Mouse (Mus musculus): ENCODE results near the gene Cbr3. TPM values are rescaled to one million over a fixed set of nuclear protein-coding genes. Genes with fewer than 3 reads are reported as not detected.

Gene Cbr3
- polyA plus RNA-seq, 1 experiment from 2014 or later = not detected

DNA sequence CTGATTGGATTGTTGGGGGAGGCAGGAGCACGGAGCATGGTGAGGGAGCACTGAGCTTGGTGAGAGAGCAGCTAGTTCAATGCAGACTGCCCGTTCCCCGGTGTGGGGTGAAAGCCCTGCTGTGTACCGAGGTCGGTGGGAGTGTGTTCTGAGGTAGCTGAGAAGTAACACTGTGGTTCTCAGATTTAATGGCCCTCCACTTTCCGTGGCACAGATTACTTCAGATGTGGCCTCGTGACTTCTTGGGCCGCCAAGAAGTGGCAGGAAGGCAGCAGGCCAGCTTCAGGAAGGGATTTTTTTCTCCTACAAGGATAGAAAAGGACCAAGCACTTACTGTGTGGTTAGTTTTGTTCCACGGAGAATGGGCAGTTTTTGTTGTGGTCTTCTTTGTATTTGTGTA, 45.7 kb downstream of the Cbr3 start:
- H3K4me3 ChIP-seq = no peak overlapping the region
- no peak overlapping the region for H3K9ac ChIP-seq
- no peak for ATAC-seq (ENCODE audit: insufficient number of reproducible peaks, low FRiP score)
- H3K27me3 ChIP-seq (replicated peaks) = no peaks in the 10 kb centered on the region
- H3K9me3 ChIP-seq (replicated peaks) = no peaks in the 10 kb centered on the region
- WGBS = 72% methylated on average over 9 of the region's 9 CpGs
- no peaks in the 10 kb centered on the region for H3K36me3 ChIP-seq
- H3K4me1 ChIP-seq (replicated peaks) = peaks cover 17% of the 10 kb centered on the region
- H3K4me2 ChIP-seq = no peak overlapping the region
- no peak overlapping the region for H3K27ac ChIP-seq (ENCODE audit: poor library complexity, severe bottlenecking)

DNA sequence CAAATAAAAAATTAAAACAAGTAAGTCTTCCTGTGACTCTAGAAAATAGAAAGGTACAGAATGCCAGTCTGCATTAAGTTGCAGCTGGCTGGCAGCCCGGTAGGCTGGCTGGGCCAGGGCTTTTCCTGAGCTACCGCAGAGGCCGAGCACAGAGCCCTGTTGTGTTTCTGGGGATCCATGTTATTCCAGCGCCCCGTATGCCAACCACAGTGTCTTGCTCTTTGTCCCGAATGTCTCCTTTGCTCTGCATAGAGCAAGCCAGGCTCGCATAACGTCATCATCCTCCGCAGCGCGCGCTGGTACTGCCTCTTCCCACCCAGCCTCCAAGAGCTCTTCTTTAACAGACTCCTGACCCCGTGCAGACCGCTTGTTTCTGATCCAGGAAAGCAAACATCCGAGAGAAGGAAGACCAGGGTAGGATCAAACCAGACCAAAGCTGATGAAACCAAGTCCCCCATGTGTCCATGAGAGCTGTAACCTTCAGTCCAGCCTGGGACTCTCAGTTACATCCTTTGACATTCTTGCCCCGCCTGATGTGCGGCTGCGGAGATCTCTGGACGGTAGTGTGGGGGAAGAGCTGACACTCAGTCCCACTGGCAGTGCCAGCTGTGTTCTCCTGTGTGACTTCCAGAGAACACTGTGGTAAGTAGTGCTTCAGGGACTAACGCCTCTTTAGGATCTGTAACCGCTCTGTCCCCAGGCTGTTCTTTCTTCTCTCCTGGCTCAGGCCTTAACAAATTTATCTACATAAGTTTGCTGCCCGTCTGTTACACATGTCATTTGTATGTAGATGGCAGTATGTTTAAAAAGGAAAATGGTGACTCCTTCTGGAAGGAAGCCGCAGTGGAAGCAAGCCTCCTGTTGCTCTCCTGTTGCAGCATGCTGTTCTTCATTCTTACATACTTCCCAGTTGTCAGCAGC, 47.0 kb downstream of the Cbr3 start:
- no peak for ATAC-seq (ENCODE audit: insufficient number of reproducible peaks, low FRiP score)

DNA sequence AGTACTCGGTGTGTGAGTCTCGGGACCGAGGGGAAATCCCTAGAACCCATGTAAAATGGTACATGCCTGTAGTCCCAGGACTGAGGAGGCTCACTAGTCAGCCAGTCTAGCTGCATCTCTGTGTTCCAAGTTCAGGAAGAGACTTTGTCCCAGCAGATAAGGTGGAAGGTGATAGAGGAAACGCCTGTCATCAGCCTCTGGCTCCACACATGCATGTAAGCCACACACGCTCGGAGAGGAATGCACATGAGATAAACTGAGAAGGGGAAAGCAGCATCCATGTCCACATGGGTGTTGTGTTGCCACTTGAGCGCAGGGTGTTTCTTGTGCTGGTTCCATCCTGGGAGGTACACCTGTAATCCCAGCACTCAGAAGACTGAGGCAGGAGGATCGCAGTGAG, 48.3 kb downstream of the Cbr3 start:
- no peak overlapping the region for H3K27ac ChIP-seq (ENCODE audit: poor library complexity, severe bottlenecking)
- no peaks in the 10 kb centered on the region for H3K27me3 ChIP-seq (replicated peaks)
- WGBS = 46% methylated on average over 8 of the region's 8 CpGs
- no peak overlapping the region for H3K9ac ChIP-seq
- ATAC-seq (ENCODE audit: insufficient number of reproducible peaks, low FRiP score) = 0 out of 2 replicates have a peak, but pooled peaks have one; percentile 44
- H3K36me3 ChIP-seq = no peaks in the 10 kb centered on the region
- H3K4me2 ChIP-seq = no peak overlapping the region
- H3K4me1 ChIP-seq (replicated peaks) = peaks cover 19% of the 10 kb centered on the region
- H3K4me3 ChIP-seq = no peak overlapping the region
- H3K9me3 ChIP-seq (replicated peaks) = no peaks in the 10 kb centered on the region

More for the DNA sequence above, 47.0 kb downstream of the Cbr3 start:
- Histone ChIP-seq H3K4me1 (replicated peaks) (peaks cover 19% of the 10 kb centered on the region), H3K9me3 (replicated peaks) (no peaks in the 10 kb centered on the region), H3K9ac (no peak overlapping the region), H3K4me2 (no peak overlapping the region), H3K27me3 (replicated peaks) (no peaks in the 10 kb centered on the region), H3K36me3 (no peaks in the 10 kb centered on the region), H3K27ac (ENCODE audit: poor library complexity, severe bottlenecking) (no peak overlapping the region), H3K4me3 (no peak overlapping the region)
- 81% methylated on average over 23 of the region's 23 CpGs for WGBS

DNA sequence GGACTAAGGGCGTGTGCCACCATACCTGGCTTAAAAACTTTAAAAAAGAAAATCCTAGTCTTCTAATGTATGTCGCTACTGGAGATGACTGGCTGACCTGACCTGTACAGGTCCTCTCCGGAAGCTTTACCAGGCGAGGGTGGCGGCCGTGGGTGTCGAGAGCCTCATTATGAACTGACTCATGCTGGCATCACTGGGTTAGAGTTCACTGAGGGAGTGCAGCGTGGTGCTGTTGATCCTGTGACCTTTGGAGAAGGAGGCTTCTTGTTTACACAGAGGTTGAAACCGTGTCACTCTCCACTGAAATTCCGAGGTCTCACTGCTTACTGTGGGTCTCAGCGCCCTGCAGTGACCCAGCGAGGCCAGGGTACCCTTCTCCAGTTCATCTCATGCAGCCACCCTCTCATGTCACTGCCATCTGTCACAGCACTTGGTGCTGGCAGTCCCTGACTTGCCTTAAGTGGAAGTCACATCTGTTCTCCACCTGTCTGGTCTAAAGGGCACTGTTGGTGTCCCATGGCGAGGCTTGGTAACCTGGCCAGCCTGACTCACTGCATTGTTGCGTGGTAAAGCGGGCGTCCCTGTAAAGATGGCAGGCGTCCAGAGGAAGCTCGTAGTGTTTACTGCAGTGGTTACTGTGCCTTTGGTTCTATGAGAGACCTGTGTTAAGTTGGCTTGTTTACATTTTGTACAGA, 50.0 kb downstream of the Cbr3 start:
- Histone ChIP-seq H3K9ac (no peak overlapping the region), H3K4me3 (no peak overlapping the region), H3K4me1 (replicated peaks) (peaks cover 19% of the 10 kb centered on the region), H3K27ac (ENCODE audit: poor library complexity, severe bottlenecking) (no peak overlapping the region), H3K36me3 (no peaks in the 10 kb centered on the region), H3K4me2 (no peak overlapping the region), H3K9me3 (replicated peaks) (no peaks in the 10 kb centered on the region), H3K27me3 (replicated peaks) (no peaks in the 10 kb centered on the region)
- no peak for ATAC-seq (ENCODE audit: insufficient number of reproducible peaks, low FRiP score)
- WGBS = 80% methylated on average over 18 of the region's 18 CpGs

DNA sequence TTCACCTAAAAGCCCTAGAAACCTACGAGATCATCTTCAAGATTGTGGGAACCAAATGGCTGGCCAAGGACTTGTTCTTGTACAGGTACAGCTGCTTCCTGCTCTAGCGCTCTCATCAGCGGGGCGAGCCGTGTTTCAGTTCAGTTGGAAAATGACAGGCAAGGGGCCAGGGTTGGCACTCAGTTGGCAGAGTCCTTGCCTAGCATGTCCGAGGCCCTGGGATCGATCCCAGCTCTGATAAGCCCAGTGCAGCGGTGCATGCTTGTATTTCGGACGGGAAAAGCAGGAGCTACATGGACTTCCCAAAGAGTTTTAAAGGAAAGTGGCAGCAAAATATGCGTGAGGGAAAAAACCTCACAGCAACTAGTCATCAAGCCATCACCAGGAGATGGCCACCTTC, 56.2 kb downstream of the Cbr3 start:
- peaks cover 6% of the 10 kb centered on the region for H3K36me3 ChIP-seq
- H3K27me3 ChIP-seq (replicated peaks) = no peaks in the 10 kb centered on the region
- no peaks in the 10 kb centered on the region for H3K9me3 ChIP-seq (replicated peaks)
- H3K27ac ChIP-seq (ENCODE audit: poor library complexity, severe bottlenecking) = no peak overlapping the region
- H3K9ac ChIP-seq = no peak overlapping the region
- whole genome bisulfite sequencing = 86% methylated on average over 11 of the region's 11 CpGs
- no peak for ATAC-seq (ENCODE audit: insufficient number of reproducible peaks, low FRiP score)
- H3K4me2 ChIP-seq = no peak overlapping the region
- no peak overlapping the region for H3K4me3 ChIP-seq
- H3K4me1 ChIP-seq (replicated peaks) = no peaks in the 10 kb centered on the region

Other genes with a start within 250 kb of the Cbr3 start
- 6.4 and 7.5 TPM in 2 replicates for gene Setd4, start 79.2 kb upstream of the Cbr3 start, polyA plus RNA-seq (2016; fragmentation: Nextera tagmentation; extraction: Ambion mirVana)
- 57.0 and 58.0 TPM in 2 replicates for gene Cbr1, start 77.4 kb upstream of the Cbr3 start, polyA plus RNA-seq (2016; fragmentation: Nextera tagmentation; extraction: Ambion mirVana)
- gene Gm5678, start 55.1 kb upstream of the Cbr3 start, polyA plus RNA-seq (2016; fragmentation: Nextera tagmentation; extraction: Ambion mirVana) = not detected in 2 replicates
- 6.9 and 9.2 TPM in 2 replicates for gene Dop1b, start 28.7 kb downstream of the Cbr3 start, polyA plus RNA-seq (2016; fragmentation: Nextera tagmentation; extraction: Ambion mirVana)
- 32.1 and 35.0 TPM in 2 replicates for gene Morc3, start 148.9 kb downstream of the Cbr3 start, polyA plus RNA-seq (2016; fragmentation: Nextera tagmentation; extraction: Ambion mirVana)
- gene Chaf1b, start 200.7 kb downstream of the Cbr3 start, polyA plus RNA-seq (2016; fragmentation: Nextera tagmentation; extraction: Ambion mirVana) = 49.0 and 56.3 TPM in 2 replicates

Data from heart, embryonic 12.5 days (tissue).